Mouse (Mus musculus): ENCODE measurements around the gene Ppp1r37. TPM values are rescaled to one million over a fixed set of nuclear protein-coding genes. Genes with fewer than 3 reads are reported as not detected.
"Not testable (repeated sequence)": the region's sequence is repeated elsewhere in the genome, so short reads cannot be mapped to it uniquely, and the experiment has no call there.

Gene Ppp1r37
- 100 to 1,000 TPM; 103 to 112 TPM for total RNA-seq (2021)

DNA sequence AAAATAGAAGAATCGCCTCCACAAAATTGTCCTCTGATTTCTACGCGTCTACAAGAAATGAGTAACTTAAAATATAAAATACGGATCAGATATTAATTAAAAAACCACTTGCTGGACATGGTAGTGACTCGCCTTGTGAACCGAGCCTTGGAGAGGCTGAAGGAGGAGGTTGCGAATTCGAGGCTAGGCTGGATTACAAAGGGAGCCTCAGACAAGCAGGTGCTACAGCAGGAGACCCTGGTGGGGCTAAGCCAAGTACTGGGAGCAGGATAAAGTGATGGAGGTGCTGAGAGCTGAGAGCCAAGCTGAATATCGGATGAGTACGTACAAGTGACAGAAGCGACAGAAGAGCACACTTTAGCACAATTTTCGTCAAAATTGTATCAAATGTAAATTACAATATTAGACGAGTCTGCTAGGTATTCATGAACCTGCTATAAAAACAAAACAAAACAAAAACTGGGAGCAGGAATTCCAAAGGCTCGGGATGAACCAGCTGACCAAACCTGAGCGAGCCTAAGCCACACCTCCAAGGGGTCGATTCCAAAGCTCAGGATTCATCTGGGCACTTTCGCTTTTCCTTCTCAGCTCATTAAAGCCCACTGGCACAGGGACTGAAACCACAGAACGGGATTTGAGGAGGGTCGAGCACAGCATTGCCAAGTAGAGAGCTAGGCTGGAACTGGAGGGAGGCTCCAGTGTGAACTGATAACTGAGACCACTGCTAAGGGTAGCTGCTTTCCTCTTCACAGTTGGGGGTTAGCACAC, at the start of gene Ppp1r37:
Gene Ppp1r37 (minus strand): TSS at position 434 of the 768 bp plus-strand sequence.
- no peak for DNase-seq (ENCODE audit: extremely low spot score in 1 of 2, low spot score in 1 of 2)

DNA sequence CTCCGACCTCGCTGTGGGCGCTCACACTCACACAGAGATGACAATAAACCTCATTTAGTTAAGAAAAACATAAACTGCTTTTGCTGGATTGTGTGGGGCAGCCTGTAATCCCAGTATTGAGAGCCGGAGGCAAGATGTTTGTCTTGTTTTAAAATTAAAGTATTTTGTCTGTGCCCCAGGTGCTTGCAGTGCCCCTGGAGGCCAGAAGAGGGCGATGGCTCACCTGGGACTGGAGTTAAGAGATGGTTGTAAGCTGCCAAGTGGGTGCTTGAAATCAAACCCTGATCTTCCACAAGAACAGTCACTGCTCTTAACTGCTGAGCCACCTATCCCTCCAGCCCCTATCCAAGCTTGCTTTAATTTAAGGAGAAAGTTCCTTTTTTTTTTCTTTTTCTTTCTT, 48.1 kb upstream of the Ppp1r37 start:
- DNase-seq (ENCODE audit: extremely low spot score in 1 of 2, low spot score in 1 of 2), result no peak

DNA sequence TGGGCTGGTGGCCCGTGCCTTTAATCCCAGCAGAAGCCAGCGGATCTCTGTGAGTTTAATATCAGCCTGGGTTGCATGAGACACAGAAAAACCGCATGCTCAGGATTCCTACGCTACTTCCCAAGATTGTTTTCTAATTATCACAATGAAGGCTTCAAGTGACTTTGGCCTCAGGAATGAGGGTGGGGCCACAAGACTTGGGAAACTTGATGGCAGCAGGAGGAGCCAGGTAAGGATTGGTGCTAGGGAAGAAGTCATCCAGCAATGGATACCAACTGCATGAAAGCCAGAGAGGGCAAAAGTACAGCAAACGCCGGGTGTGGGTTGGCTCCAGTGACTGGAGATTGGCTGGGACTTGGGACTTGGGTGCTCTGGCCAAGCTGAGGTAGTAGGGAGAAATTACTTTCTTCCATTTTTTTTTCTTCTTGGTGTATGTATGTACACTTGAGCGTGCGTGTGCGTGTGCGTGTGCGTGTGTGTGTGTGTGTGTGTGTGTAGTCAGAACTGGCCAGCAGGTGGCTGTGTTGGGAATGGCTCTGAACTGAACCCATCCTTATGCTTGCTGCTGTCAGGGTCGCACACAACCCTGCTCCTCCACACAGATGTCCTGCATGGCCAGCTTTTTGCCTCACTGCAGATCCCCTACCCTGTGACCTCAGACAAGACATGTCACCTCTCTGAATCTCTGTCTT, 46.9 kb upstream of the Ppp1r37 start:
- no peak for DNase-seq (ENCODE audit: extremely low spot score in 1 of 2, low spot score in 1 of 2)

DNA sequence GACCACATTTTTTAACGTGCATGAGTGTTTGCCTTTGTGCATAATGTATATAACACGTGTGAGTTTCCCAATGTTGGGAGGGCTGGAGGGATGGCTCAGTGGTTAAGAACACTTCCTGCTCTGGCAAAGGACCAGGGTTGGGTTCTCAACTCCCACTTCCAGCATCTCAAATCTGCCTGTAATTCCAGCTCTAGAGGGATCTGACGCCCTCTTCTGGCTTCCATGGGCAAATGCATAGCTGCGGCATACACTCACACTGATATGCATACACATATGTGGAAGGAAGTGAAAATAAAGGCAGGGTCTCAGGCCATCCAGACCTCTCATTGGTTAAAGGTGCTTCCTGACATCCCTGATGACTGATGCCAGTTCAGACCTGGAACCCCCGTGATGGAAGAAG, 44.4 kb upstream of the Ppp1r37 start:
- no peak for DNase-seq (ENCODE audit: extremely low spot score in 1 of 2, low spot score in 1 of 2)

DNA sequence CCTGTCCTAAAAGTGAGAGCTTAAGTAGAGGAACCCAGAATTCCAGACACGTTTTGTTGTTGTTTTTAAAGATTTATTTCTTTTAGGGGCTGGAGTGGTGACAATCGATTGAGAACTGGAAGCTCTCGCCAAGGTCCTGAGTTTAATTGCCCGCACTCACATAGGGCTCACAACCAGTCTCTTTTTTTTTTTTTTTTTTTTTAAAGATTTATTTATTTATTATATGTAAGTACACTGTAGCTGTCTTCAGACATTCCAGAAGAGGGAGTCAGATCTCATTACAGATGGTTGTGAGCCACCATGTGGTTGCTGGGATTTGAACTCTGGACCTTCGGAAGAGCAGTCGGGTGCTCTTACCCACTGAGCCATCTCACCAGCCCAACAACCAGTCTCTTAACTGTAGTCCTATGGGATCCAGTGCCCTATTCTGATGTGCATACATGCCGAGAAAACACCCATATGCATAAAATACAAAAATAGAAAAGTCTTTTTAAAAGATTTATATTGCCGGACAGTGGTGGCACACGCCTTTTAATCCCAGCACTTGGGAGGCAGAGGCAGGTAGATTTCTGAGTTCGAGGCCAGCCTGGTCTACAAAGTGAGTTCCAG, 41.8 kb upstream of the Ppp1r37 start:
- not testable (repeated sequence) for DNase-seq (ENCODE audit: extremely low spot score in 1 of 2, low spot score in 1 of 2)

DNA sequence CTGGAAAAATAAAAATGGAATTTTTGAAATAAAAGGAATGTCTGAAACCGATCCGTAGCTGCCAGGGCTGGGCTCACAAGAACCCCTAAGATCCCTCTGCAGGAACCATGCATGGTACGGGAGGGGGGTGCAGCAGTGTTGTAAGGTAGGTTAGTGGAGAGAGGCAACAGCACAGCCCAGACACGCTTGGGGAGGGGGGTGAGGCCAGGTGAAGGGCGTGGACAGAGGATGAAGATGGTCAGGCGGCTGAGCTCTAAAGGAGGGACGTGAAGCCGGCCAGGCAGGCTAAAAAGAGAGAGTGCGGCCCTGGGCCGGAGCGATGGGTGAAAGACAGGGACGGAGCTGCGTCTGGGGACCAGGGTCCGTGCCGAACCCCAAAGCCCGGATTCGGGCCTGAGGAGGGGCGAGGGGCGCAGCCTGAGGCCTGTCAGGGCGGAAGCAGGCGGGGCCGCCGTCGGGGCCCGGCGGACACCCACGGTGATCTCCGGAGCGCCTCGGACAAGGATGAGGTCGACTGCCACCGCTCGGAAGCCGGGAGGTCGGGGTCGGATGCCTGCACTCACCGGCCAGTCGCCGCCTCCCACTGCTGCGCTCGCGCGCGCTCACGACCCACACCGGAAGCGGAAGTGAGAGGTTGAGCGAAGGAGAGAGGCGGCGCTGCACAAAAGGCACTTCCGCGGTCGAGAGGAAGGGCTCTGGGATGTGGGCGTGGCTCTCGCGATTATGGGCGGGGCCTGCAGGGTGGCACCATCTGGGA, 41.2 kb upstream of the Ppp1r37 start, which contains the start of gene Clasrp:
Gene Clasrp (minus strand): TSS at position 638 of the 757 bp plus-strand sequence.
- peak; percentile 85 to 91 for DNase-seq (ENCODE audit: extremely low spot score in 1 of 2, low spot score in 1 of 2)

DNA sequence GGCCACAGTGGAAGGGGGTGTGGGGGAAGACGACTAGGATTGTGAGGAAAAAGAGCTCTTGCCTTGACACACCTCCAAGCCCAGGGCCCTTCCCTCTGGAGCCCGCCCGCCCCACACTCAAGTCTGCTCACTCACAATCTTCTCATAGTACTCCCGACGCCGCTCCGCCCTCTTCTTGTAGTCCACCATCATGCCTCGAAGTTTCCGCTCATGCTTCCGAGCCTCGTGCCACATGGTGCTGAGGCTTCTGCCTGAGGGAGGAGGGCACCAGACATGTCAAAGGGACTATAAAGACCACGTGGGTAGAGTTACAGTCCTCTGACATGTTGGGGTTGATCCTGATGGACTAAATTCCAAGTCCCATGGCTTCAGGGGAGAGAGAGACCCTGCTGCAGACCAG, 40.2 kb upstream of the Ppp1r37 start:
- DNase-seq (ENCODE audit: extremely low spot score in 1 of 2, low spot score in 1 of 2), result no peak

DNA sequence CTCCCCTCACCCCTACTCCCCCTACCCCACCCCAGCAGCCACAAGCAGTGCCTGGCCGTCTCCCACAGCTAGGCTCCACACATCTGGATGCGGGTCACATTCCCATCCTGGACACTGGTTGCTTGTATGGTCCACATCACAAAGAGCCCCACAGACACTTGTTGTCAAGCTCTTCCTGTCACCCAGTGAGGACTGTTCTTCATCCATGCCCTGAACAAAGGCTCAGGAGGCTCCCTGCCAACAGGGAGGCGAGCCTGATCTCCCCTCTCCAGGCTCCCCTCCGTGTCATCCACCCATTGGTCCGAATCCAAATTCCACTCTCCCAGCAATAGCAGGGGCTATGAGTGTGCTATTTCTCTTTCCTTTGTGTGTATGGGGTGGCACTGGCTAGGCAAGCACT, 37.7 kb upstream of the Ppp1r37 start:
- no peak for DNase-seq (ENCODE audit: extremely low spot score in 1 of 2, low spot score in 1 of 2)

DNA sequence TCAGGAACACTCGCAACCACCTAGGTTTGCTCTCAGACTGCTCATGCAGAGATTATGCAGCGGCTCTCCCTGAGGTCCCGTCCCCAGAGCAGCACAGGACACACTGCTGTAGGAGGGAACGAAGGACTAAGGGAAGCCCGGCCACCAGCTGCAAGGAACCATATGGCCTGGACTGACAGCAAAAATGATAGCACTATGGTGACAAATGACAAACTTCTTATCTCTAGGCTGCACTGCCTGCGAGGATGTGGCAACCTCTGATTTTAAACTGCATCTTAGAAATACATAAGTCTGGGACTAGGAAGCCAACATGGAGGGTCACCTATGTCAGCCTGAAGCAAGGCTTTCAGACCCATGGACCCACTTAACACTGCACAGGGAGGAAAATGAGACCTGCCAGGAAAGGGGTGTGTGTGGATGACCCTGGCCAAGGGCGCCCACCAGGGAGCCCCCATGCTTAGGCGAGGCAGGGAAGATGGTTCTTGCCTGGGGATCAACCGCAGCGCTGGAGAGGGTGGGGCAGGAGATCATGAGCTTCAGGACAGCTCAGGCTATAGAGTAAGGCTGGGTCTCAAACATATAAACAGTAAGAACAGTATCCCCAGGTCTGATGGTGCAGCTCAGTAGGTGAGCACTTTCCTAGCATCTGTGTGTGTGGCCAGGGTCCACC, 30.3 kb upstream of the Ppp1r37 start:
- DNase-seq (ENCODE audit: extremely low spot score in 1 of 2, low spot score in 1 of 2), result no peak

DNA sequence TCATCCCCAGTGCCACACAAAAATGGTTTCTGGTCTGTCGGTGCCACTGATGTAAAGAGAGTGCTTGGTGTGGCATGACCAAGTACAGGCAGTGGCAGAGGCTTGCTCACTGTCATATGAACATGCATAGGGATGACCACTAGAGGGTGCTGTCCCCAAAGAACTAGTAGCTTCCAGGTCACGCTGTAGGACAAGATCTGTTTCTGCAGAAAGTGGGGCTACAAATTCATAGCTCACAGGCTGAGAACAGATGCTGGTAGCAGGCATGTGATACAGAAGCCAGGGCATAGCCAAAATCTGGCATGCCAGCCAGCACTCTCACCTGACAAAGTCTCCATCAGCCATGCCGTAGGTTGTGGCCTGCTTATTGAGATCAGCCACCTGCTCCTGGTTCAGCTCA, 27.0 kb upstream of the Ppp1r37 start:
- peak; percentile 43 to 77 for DNase-seq (ENCODE audit: extremely low spot score in 1 of 2, low spot score in 1 of 2)

DNA sequence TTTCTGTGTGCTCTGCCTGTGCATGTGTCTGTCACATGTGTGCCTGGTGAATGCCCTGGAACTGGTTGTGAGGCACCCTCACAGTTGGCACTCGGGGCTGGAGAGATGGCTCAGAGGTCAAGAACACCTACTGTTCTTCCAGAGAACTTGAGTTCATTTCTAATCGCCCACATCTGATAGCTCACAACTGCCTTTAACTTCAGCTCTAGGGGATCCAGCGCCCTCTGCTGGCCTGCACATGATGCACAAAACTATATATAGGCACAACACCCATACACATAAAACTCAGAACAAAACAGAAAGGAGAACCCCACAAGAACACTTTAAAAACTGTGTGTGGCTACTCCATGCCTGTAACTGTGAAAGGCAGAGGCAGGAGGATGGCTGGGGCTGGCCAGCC, 26.3 kb upstream of the Ppp1r37 start:
- peak in 1 of 2 experiments; percentile 68 for DNase-seq (ENCODE audit: extremely low spot score in 1 of 2, low spot score in 1 of 2)

DNA sequence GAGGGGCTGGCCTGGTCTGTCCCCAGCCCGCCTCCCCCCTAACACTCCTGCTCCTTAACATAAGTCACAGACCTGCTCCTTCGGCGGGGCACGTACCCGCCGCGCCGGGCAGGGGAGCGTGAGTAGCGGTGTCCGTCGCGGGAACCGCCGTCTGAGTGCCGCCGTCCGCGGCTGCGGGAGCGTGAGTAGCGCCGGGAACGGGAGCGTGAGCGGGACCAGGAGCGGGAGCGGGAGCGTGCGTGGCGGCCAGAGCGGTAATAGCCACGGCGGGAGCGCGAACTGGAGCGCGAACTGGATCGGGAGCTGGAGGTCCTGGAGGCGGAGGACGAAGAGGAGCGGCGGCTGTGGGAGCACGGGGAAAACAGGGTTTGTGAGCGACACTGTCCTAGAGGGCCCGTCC, 23.4 kb upstream of the Ppp1r37 start:
- DNase-seq (ENCODE audit: extremely low spot score in 1 of 2, low spot score in 1 of 2), result no peak

DNA sequence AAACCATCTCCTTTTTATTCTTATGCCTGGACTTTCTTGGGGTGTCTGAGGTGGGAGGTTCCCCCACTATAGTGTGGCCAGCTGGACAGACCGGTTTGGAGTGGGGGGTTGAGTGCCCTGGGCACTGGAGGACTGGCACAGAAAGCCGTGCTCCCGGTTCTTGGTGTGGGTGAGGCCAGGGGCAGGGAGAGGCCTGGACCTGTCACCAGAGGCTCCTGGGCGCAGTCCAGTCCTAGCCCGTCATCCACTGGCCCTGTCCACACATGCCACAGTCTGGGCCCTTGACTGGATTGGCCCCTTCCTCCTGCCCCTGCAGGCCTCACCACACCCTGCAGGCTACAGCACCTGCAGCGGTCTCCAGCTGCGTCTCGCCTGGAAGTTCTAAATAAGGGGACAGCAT, 17.8 kb upstream of the Ppp1r37 start:
- no peak for DNase-seq (ENCODE audit: extremely low spot score in 1 of 2, low spot score in 1 of 2)

DNA sequence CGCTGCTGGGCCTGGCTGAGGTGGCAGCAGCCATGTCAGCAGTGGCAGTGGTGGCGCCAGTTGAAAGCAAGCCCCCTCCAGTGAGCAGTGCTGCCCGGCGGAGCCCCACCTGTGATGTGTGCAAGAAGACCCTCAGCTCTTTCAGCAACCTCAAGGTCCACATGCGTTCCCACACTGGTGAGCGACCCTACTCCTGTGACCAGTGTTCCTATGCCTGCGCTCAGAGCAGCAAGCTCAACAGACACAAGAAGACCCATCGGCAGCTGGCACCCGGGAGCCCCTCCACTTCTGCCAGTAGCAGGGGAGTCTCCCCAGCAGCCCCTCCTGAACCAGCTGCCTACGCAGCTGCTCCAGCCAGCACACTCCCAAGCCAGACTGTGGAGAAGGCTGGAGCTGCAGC, 16.9 kb upstream of the Ppp1r37 start:
- no peak for DNase-seq (ENCODE audit: extremely low spot score in 1 of 2, low spot score in 1 of 2)

DNA sequence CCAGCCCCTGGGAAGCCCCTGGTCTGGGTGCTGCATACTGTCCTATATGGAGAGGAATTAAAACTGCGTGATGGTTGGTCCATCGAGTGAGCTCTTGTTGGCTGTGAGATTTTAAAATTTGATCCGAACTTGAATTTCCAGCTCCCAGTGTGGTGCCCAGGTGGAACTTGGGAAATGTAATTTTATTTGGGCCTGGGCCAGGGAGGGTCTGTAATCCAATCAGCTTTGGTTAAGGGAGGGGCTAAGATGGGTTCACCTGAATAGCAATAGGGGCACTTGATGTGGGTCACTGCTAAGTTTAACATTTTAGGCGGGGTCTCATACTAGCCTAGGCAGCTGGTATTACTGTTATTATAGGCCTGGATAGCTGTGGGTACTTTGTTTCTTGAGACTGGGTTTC, 15.6 kb upstream of the Ppp1r37 start:
- no peak for DNase-seq (ENCODE audit: extremely low spot score in 1 of 2, low spot score in 1 of 2)

DNA sequence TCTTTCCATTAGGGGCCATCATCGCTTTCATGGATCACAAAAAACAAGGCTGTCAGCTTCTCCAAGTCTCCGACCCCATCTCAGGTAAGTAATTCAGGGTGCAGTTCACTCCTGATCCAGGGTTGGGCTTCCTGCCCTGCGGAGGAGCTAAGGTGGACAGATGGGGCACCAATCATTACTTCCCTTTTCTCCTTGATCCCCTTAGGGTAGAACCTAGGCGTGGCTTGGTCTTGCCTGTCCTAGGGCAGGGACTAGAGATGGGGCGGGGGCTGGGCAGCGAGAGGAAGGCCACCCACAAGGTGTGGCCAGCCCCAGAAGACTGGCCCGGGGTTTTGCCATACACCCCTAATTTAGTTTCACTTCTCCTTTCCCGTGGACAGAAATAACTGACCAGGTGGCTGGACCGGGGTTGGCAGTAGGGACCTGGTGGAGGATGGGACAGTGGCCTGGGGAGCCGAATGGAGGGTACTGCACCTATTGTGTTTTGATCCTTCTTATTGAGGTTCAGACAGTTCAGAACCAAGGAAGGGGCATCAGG, 15.1 kb upstream of the Ppp1r37 start:
- no peak for DNase-seq (ENCODE audit: extremely low spot score in 1 of 2, low spot score in 1 of 2)

DNA sequence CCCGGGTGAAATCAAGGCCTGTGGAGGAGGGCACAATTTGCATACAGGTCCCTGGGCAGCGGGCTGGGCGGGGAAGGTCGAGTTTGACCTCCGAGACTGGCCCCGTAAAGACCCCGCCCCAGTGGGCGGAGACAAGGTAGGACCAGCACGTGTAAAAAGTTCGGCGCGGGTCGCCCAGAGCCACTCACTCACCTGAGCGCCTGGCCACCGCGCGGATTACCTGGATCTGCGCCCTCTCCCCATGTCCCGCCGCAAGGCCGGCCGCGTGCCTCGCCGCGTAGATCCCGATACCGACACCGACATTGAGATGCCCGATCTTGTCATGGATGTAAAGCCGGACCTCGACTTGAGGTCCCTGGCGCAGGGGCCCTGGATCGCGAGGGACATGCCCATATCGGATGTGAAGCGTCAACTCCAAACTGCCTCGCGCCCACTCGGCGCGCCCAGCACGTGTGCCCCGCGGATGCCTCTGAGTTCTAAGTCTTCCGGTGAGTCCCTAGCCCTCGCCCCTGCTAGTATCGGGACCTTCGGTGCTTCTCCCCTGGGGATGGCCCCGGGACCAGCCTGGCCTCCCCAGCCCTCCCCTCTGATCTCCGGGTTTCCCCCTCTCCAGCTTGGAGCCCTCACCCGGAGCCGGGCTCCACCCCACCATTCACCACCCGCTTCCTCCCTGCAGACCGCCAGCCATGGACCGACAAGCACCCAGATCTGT, 14.4 kb upstream of the Ppp1r37 start, which contains the start of the genes Zfp296 and Gemin7:
Gene Zfp296 (plus strand): TSS at position 147 of the 712 bp plus-strand sequence.
Gene Gemin7 (minus strand): TSS at position 455 of the 712 bp plus-strand sequence.
- no peak for DNase-seq (ENCODE audit: extremely low spot score in 1 of 2, low spot score in 1 of 2)

DNA sequence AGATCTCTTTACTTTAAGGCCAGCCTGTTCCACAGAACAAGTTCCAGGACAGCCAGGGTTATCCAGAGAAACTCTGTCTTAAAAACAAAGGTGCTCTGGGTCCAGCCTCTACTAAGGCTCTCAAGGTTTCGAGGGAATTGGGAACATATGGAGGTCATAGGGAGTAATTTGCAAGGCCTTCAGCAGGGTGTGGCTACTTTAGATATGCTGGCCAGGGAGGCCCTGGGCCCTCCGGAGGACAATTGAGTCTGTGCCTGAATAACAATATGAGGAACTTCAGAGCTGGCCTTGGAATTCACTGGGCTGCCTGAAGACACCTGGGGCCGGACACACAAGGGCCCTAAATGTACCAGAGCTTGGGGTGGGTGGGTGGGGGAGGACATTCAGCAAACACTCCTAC, 12.7 kb upstream of the Ppp1r37 start:
- DNase-seq (ENCODE audit: extremely low spot score in 1 of 2, low spot score in 1 of 2), result no peak

DNA sequence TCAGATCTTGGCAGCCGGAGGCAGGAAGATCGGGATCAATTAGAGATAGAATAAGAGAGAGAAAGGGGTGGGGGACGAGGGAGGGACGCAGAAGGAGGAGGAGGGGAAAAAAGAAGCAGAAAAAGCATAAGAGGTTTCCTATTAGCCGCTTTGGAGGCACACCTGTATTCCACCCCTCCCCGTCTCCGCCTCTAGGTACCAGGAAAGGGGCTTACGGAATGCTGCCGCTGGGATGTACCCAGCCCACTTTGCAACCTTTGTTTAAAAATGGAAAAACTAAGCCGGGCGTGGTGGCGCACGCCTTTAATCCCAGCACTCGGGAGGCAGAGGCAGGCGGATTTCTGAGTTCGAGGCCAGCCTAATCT, 10.9 kb upstream of the Ppp1r37 start:
- no peak for DNase-seq (ENCODE audit: extremely low spot score in 1 of 2, low spot score in 1 of 2)

Data from layer of hippocampus, postnatal 25 days (tissue).